Mouse (Mus musculus) cortical plate, adult 2 months (tissue): ENCODE data around the gene Chst8.

Experiments used
- CTCF ChIP-seq: fragments of 200-500 bp; IDR thresholded peaks from 2 replicates; pipeline ENCODE4 v1.5.1; 2011; ENCODE audit warnings: mild to moderate bottlenecking, control low read depth, low read length; ENCODE audit not compliant: insufficient read depth; ENCODE audit errors: extremely low read depth
- POLR2A ChIP-seq: fragments of 200-500 bp; IDR thresholded peaks from 2 replicates; pipeline ENCODE4 v1.6.1; 2011; ENCODE audit warnings: mild to moderate bottlenecking, low read length, control low read depth; ENCODE audit not compliant: insufficient read depth; ENCODE audit errors: extremely low read depth

- TF ChIP-seq CTCF, result no peak
- TF ChIP-seq POLR2A, result no peak
Observed at GRCm38 (mm10) chr7:34769531-34769930, 43.0 kb downstream of the Chst8 start.
